Mouse (Mus musculus): ENCODE data around the gene Tut4. TPM values are rescaled to one million over a fixed set of nuclear protein-coding genes. Genes with fewer than 3 reads are reported as not detected.

Gene Tut4
- total and polyA plus RNA-seq, 3 experiments: 23.5 to 67.4 (median 26.3) TPM

GRCm38 (mm10) chr4:108608651-108609050, 149.4 kb downstream of the Tut4 start:
- Histone ChIP-seq H3K27me3 (replicated peaks) (no peaks in the 10 kb centered on the region), H3K9me3 (replicated peaks; ENCODE audit: low read length) (no peaks in the 10 kb centered on the region), H3K4me2 (ENCODE audit: insufficient read depth, low read depth, poor library complexity, severe bottlenecking) (no peak overlapping the region), H3K27ac (ENCODE audit: insufficient read depth, low read depth) (no peak overlapping the region), H3K36me3 (replicated peaks in 1 of 2; ENCODE audit: control insufficient read depth in 1 of 2, insufficient read depth in 1 of 2, low read length in 1 of 2) (peaks cover 40 to 86% of the 10 kb centered on the region in 2 experiments), H3K4me1 (ENCODE audit: control insufficient read depth in 1 of 2, insufficient read depth in 2 of 2) (no peaks in the 10 kb centered on the region), H3K79me2 (replicated peaks; ENCODE audit: control insufficient read depth, extremely low read depth, insufficient read depth, poor library complexity, severe bottlenecking) (no peaks in the 10 kb centered on the region), H3K4me3 (replicated peaks in 1 of 3; ENCODE audit: low read depth in 2 of 3, low read length in 2 of 3, poor library complexity in 1 of 3) (no peak overlapping the region), H3K9ac (ENCODE audit: insufficient read depth, low read depth) (no peak overlapping the region)
- no peak for DNase-seq (ENCODE audit: extremely low read depth)
- no peak for TF ChIP-seq TBP (conservative IDR thresholded peaks at IDR 0.05; ENCODE audit: low read depth, low read length)
- TF ChIP-seq MXI1 (IDR thresholded peaks at IDR 0.05; ENCODE audit: low read depth, low read length): no peak
- TF ChIP-seq ELF1 (IDR thresholded peaks at IDR 0.05; ENCODE audit: low read depth, low read length): no peak
- no peak for TF ChIP-seq MAZ (IDR thresholded peaks at IDR 0.05; ENCODE audit: low read depth, low read length)
- no peak for TF ChIP-seq NRF1 (IDR thresholded peaks at IDR 0.05; ENCODE audit: low read depth, low read length)
- TF ChIP-seq HCFC1 (IDR thresholded peaks at IDR 0.05; ENCODE audit: low read depth, low read length): no peak
- no peak for TF ChIP-seq ETS1 (conservative IDR thresholded peaks at IDR 0.05; ENCODE audit: low read depth, low read length)
- in situ Hi-C loops (cut with MboI; ENCODE audit: low pct_ligation_motif_present, low pct_unique_long_range_greater_than_20kb, low sequenced_read_pairs): no loop called here
- dilution Hi-C loops (cut with MboI; ENCODE audit: extremely low pct_ligation_motif_present, extremely low pct_unique_long_range_greater_than_20kb, low sequenced_read_pairs): no loop called here

Other genes with a start within 250 kb of the Tut4 start
- not detected in 2 replicates for gene Zyg11a, start 241.4 kb upstream of the Tut4 start, total RNA-seq (2012; rRNA removed)
- not detected in 2 replicates for gene Zyg11a, start 241.4 kb upstream of the Tut4 start, total RNA-seq (2014; rRNA removed)
- not detected in 2 replicates for gene Zyg11a, start 241.4 kb upstream of the Tut4 start, polyA plus RNA-seq (2012; ENCODE audit: insufficient read length, low read depth)
- 9.0 and 9.3 TPM in 2 replicates for gene Zyg11b, start 158.3 kb upstream of the Tut4 start, total RNA-seq (2012; rRNA removed)
- 13.9 and 14.2 TPM in 2 replicates for gene Zyg11b, start 158.3 kb upstream of the Tut4 start, total RNA-seq (2014; rRNA removed)
- 10.9 and 11.8 TPM in 2 replicates for gene Zyg11b, start 158.3 kb upstream of the Tut4 start, polyA plus RNA-seq (2012; ENCODE audit: insufficient read length, low read depth)
- 24.2 and 27.0 TPM in 2 replicates for gene Coa7, start 131.3 kb upstream of the Tut4 start, total RNA-seq (2012; rRNA removed)
- 18.7 and 23.5 TPM in 2 replicates for gene Coa7, start 131.3 kb upstream of the Tut4 start, total RNA-seq (2014; rRNA removed)
- 73.8 and 74.3 TPM in 2 replicates for gene Coa7, start 131.3 kb upstream of the Tut4 start, polyA plus RNA-seq (2012; ENCODE audit: insufficient read length, low read depth)
- not detected in 2 replicates for gene Shisal2a, start 76.1 kb upstream of the Tut4 start, total RNA-seq (2012; rRNA removed)
- not detected in 2 replicates for gene Shisal2a, start 76.1 kb upstream of the Tut4 start, total RNA-seq (2014; rRNA removed)
- not detected in 2 replicates for gene Shisal2a, start 76.1 kb upstream of the Tut4 start, polyA plus RNA-seq (2012; ENCODE audit: insufficient read length, low read depth)
- not detected in 2 replicates for gene Gpx7, start 52.5 kb upstream of the Tut4 start, total RNA-seq (2012; rRNA removed)
- not detected in 2 replicates for gene Gpx7, start 52.5 kb upstream of the Tut4 start, total RNA-seq (2014; rRNA removed)
- not detected in 2 replicates for gene Gpx7, start 52.5 kb upstream of the Tut4 start, polyA plus RNA-seq (2012; ENCODE audit: insufficient read length, low read depth)
- 51.1 and 63.1 TPM in 2 replicates for gene Prpf38a, start 119.9 kb downstream of the Tut4 start, total RNA-seq (2012; rRNA removed)
- 107 and 127 TPM in 2 replicates for gene Prpf38a, start 119.9 kb downstream of the Tut4 start, total RNA-seq (2014; rRNA removed)
- gene Prpf38a, start 119.9 kb downstream of the Tut4 start, polyA plus RNA-seq (2012; ENCODE audit: insufficient read length, low read depth): 82.2 and 98.7 TPM in 2 replicates
- gene Orc1, start 120.0 kb downstream of the Tut4 start, total RNA-seq (2012; rRNA removed): 16.3 and 20.5 TPM in 2 replicates
- 25.1 and 25.4 TPM in 2 replicates for gene Orc1, start 120.0 kb downstream of the Tut4 start, total RNA-seq (2014; rRNA removed)
- gene Orc1, start 120.0 kb downstream of the Tut4 start, polyA plus RNA-seq (2012; ENCODE audit: insufficient read length, low read depth): 24.8 and 25.0 TPM in 2 replicates
- 60.9 and 61.4 TPM in 2 replicates for gene Cc2d1b, start 160.5 kb downstream of the Tut4 start, total RNA-seq (2012; rRNA removed)
- gene Cc2d1b, start 160.5 kb downstream of the Tut4 start, total RNA-seq (2014; rRNA removed): 48.9 and 59.0 TPM in 2 replicates
- gene Cc2d1b, start 160.5 kb downstream of the Tut4 start, polyA plus RNA-seq (2012; ENCODE audit: insufficient read length, low read depth): 57.5 and 69.1 TPM in 2 replicates